Mouse (Mus musculus) kidney, postnatal 10 days (tissue): ENCODE measurements around the gene Pdpk1.

Experiments
- DNase-seq: peaks from one replicate; pipeline ENCODE4 v3.0.0; 2021; ENCODE audit warnings: mixed read lengths

The Pdpk1 gene

DNA sequence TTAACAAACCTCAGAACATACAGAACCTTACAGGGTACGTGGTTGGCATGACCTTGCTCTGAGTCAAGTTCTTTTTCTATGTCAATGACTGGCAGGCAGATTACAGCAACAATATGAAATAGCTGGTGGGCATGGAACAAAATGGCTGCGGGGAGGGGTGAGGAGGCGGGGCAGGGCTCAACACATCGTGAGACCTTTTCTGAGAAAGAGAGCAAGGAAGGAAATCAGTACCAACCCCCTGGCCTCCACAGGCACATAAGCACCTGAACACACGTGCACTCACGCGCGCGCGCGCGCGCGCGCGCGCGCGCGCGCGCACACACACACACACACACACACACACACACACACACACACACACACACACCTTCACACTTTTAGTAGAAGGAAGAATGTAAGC lies 120.2 kb downstream of the Pdpk1 start:
- DNase-seq = no peak

GRCm38 (mm10) chr17:24029477-24029876 lies 121.2 kb downstream of the Pdpk1 start:
- no peak for DNase-seq
